Mouse (Mus musculus) heart, embryonic 13.5 days (tissue): Measurements from ENCODE around the gene Sdr39u1. TPM values are rescaled to one million over a fixed set of nuclear protein-coding genes. Genes with fewer than 3 reads are reported as not detected.

Experiments
- ATAC-seq: fragments of 200-750 bp; cut with Nextera tagmentation; 2 replicates; pipeline ENCODE4 v1.8.0; 2017; ENCODE audit warnings: moderate TSS enrichment; ENCODE audit not compliant: insufficient number of reproducible peaks, low FRiP score, low TSS enrichment; ENCODE audit errors: extremely low read depth
- H3K27ac ChIP-seq: fragments of 300-500 bp; sonication (generic); replicated peaks from 2 replicates; pipeline ENCODE4 v1.5.1; 2015; ENCODE audit warnings: moderate library complexity, mild to moderate bottlenecking, inconsistent platforms
- H3K27me3 ChIP-seq: fragments of 300-500 bp; sonication (generic); replicated peaks from 2 replicates; pipeline ENCODE4 v1.6.1; 2015; ENCODE audit warnings: mild to moderate bottlenecking, inconsistent platforms
- H3K36me3 ChIP-seq: fragments of 300-500 bp; sonication (generic); 2 replicates; pipeline ENCODE4 v1.6.1; 2015; ENCODE audit warnings: mild to moderate bottlenecking, inconsistent platforms
- H3K4me1 ChIP-seq: fragments of 300-500 bp; sonication (generic); 2 replicates; pipeline ENCODE4 v1.6.1; 2015; ENCODE audit warnings: inconsistent platforms
- H3K4me2 ChIP-seq: fragments of 300-500 bp; sonication (generic); 2 replicates; pipeline ENCODE4 v1.6.1; 2015; ENCODE audit warnings: inconsistent platforms, mild to moderate bottlenecking, moderate library complexity
- H3K4me3 ChIP-seq: fragments of 300-500 bp; sonication (generic); 2 replicates; pipeline ENCODE4 v1.5.1; 2015; ENCODE audit warnings: moderate library complexity, mild to moderate bottlenecking, inconsistent platforms
- H3K9ac ChIP-seq: fragments of 300-500 bp; sonication (generic); 2 replicates; pipeline ENCODE4 v1.6.1; 2015; ENCODE audit warnings: inconsistent platforms, mild to moderate bottlenecking, moderate library complexity
- H3K9me3 ChIP-seq: fragments of 300-500 bp; sonication (generic); 2 replicates; pipeline ENCODE4 v1.6.1; 2016; ENCODE audit warnings: inconsistent platforms
- WGBS: fragments of 180-500 bp; shearing (Covaris S2); methylation state at CpG from one replicate; pipeline ENCODE4 v1.1.7; 2015; ENCODE audit warnings: mixed read lengths; 5-methylcytosine and 5-hydroxymethylcytosine counted together
- polyA plus RNA-seq: library from polyadenylated mRNA; unstranded; fragments of >200 nt; fragmentation: Nextera tagmentation; extraction: Ambion mirVana; gene quantifications from 2 replicates; pipeline ENCODE4 v1.2.1, GENCODE M21; 2015

The Sdr39u1 gene
- polyA plus RNA-seq, 1 experiment from 2014 or later = 48.2 TPM

- Histone ChIP-seq H3K4me2 (no peak overlapping the region), H3K9me3 (no peaks in the 10 kb centered on the region), H3K27ac (no peak overlapping the region), H3K4me3 (no peak overlapping the region), H3K9ac (no peak overlapping the region), H3K36me3 (peaks cover 58% of the 10 kb centered on the region), H3K27me3 (no peaks in the 10 kb centered on the region), H3K4me1 (peaks cover 22% of the 10 kb centered on the region)
- ATAC-seq = no peak
- WGBS = 85% methylated on average over 17 of the region's 17 CpGs
Measured at GRCm38 (mm10) chr14:55872551-55872950, 27.5 kb downstream of the Sdr39u1 start.

GRCm38 (mm10) chr14:55872039-55872438 lies 28.1 kb downstream of the Sdr39u1 start:
- H3K4me3 ChIP-seq = no peak overlapping the region

GRCm38 (mm10) chr14:55869538-55869937 lies 30.6 kb downstream of the Sdr39u1 start:
- H3K36me3 ChIP-seq = peaks cover 87% of the 10 kb centered on the region
- no peaks in the 10 kb centered on the region for H3K27me3 ChIP-seq
- H3K4me1 ChIP-seq = peaks cover 18% of the 10 kb centered on the region
- H3K9me3 ChIP-seq = no peaks in the 10 kb centered on the region
- H3K4me3 ChIP-seq = no peak overlapping the region
- 90% methylated on average over 6 of the region's 6 CpGs for WGBS
- H3K27ac ChIP-seq = no peak overlapping the region
- H3K4me2 ChIP-seq = no peak overlapping the region
- no peak for ATAC-seq
- no peak overlapping the region for H3K9ac ChIP-seq

More at GRCm38 (mm10) chr14:55872039-55872438, 28.1 kb downstream of the Sdr39u1 start:
- Histone ChIP-seq H3K27ac (no peak overlapping the region), H3K36me3 (peaks cover 62% of the 10 kb centered on the region), H3K4me1 (peaks cover 18% of the 10 kb centered on the region), H3K9me3 (no peaks in the 10 kb centered on the region), H3K4me2 (no peak overlapping the region), H3K27me3 (no peaks in the 10 kb centered on the region), H3K9ac (no peak overlapping the region)
- 88% methylated on average over 12 of the region's 12 CpGs for WGBS
- ATAC-seq = no peak

GRCm38 (mm10) chr14:55868230-55869026 lies 31.7 kb downstream of the Sdr39u1 start:
- H3K4me1 ChIP-seq = peaks cover 17% of the 10 kb centered on the region
- no peaks in the 10 kb centered on the region for H3K27me3 ChIP-seq
- H3K4me2 ChIP-seq = no peak overlapping the region
- no peak overlapping the region for H3K27ac ChIP-seq
- H3K4me3 ChIP-seq = no peak overlapping the region
- H3K9ac ChIP-seq = no peak overlapping the region
- 73% methylated on average over 14 of the region's 14 CpGs for WGBS
- no peaks in the 10 kb centered on the region for H3K9me3 ChIP-seq
- no peak for ATAC-seq
- H3K36me3 ChIP-seq = peaks cover 98% of the 10 kb centered on the region

GRCm38 (mm10) chr14:55866962-55867361 lies 33.1 kb downstream of the Sdr39u1 start:
- Histone ChIP-seq H3K4me1 (peaks cover 23% of the 10 kb centered on the region), H3K9ac (no peak overlapping the region), H3K9me3 (no peaks in the 10 kb centered on the region), H3K27ac (no peak overlapping the region), H3K36me3 (peaks cover 90% of the 10 kb centered on the region), H3K4me3 (no peak overlapping the region), H3K27me3 (no peaks in the 10 kb centered on the region), H3K4me2 (no peak overlapping the region)
- ATAC-seq = no peak
- 43% methylated on average over 4 of the region's 4 CpGs for WGBS

GRCm38 (mm10) chr14:55863773-55864172 lies 36.3 kb downstream of the Sdr39u1 start:
- Histone ChIP-seq H3K36me3 (peaks cover 65% of the 10 kb centered on the region), H3K4me3 (no peak overlapping the region), H3K9ac (peak overlapping the region; percentile 33; the same call in 1 of the 2 replicates), H3K4me1 (peaks cover 55% of the 10 kb centered on the region), H3K4me2 (no peak overlapping the region), H3K27me3 (no peaks in the 10 kb centered on the region), H3K27ac (no peak overlapping the region), H3K9me3 (no peaks in the 10 kb centered on the region)
- 23% methylated on average over 7 of the region's 7 CpGs for WGBS
- peak; percentile 55; the same call in 1 of the 2 replicates for ATAC-seq

- H3K9me3 ChIP-seq = no peaks in the 10 kb centered on the region
- no peak overlapping the region for H3K27ac ChIP-seq
- no peaks in the 10 kb centered on the region for H3K27me3 ChIP-seq
- H3K9ac ChIP-seq = no peak overlapping the region; the same call in 1 of the 2 replicates
- H3K4me3 ChIP-seq = no peak overlapping the region
- ATAC-seq = no peak
- 91% methylated on average over 10 of the region's 10 CpGs for WGBS
- peaks cover 62% of the 10 kb centered on the region for H3K36me3 ChIP-seq
- H3K4me1 ChIP-seq = peaks cover 62% of the 10 kb centered on the region
- no peak overlapping the region for H3K4me2 ChIP-seq
Measured at GRCm38 (mm10) chr14:55862970-55863369, 37.1 kb downstream of the Sdr39u1 start.

GRCm38 (mm10) chr14:55862186-55862585 lies 37.9 kb downstream of the Sdr39u1 start:
- Histone ChIP-seq H3K27me3 (no peaks in the 10 kb centered on the region), H3K4me1 (peaks cover 69% of the 10 kb centered on the region), H3K36me3 (peaks cover 60% of the 10 kb centered on the region), H3K4me2 (no peak overlapping the region), H3K9ac (peak overlapping the region; percentile 57; the same call in 1 of the 2 replicates), H3K4me3 (no peak overlapping the region), H3K27ac (no peak overlapping the region), H3K9me3 (no peaks in the 10 kb centered on the region)
- ATAC-seq = no peak
- WGBS = 56% methylated on average over 6 of the region's 6 CpGs

- 28% methylated on average over 4 of the region's 4 CpGs for WGBS
- H3K27me3 ChIP-seq = no peaks in the 10 kb centered on the region
- peaks cover 83% of the 10 kb centered on the region for H3K4me1 ChIP-seq
- peak overlapping the region; percentile 24 for H3K4me3 ChIP-seq
- peak overlapping the region; percentile 40; the same call in 1 of the 2 replicates for H3K27ac ChIP-seq
- peak overlapping the region; percentile 86 for H3K4me2 ChIP-seq
- ATAC-seq = no peak
- peaks cover 22% of the 10 kb centered on the region for H3K36me3 ChIP-seq
- H3K9ac ChIP-seq = peak overlapping the region; percentile 59
- H3K9me3 ChIP-seq = no peaks in the 10 kb centered on the region
Measured at GRCm38 (mm10) chr14:55857588-55857987, 42.5 kb downstream of the Sdr39u1 start.

GRCm38 (mm10) chr14:55855101-55855561 lies 45.0 kb downstream of the Sdr39u1 start:
- peaks cover 22% of the 10 kb centered on the region for H3K36me3 ChIP-seq
- H3K4me1 ChIP-seq = peaks cover 67% of the 10 kb centered on the region
- no peaks in the 10 kb centered on the region for H3K27me3 ChIP-seq
- H3K27ac ChIP-seq = peak overlapping the region; percentile 96
- no peaks in the 10 kb centered on the region for H3K9me3 ChIP-seq
- 1% methylated on average over 4 of the region's 4 CpGs for WGBS
- peak overlapping the region; percentile 74 for H3K4me3 ChIP-seq
- peak overlapping the region; percentile 91 for H3K9ac ChIP-seq
- peak overlapping the region; percentile 86 for H3K4me2 ChIP-seq
- no peak for ATAC-seq

- Histone ChIP-seq H3K36me3 (peaks cover 21% of the 10 kb centered on the region), H3K27ac (peak overlapping the region; percentile 96), H3K4me3 (peak overlapping the region; percentile 74), H3K27me3 (no peaks in the 10 kb centered on the region), H3K9me3 (no peaks in the 10 kb centered on the region), H3K4me2 (peak overlapping the region; percentile 86), H3K4me1 (peaks cover 62% of the 10 kb centered on the region), H3K9ac (peak overlapping the region; percentile 91)
- WGBS = 0% methylated on average over 9 of the region's 9 CpGs
- ATAC-seq = no peak
Measured at GRCm38 (mm10) chr14:55854406-55855100, 45.5 kb downstream of the Sdr39u1 start.
